8 mouse cellular contexts compared by ENCODE assay signal in the genomic region with DNA sequence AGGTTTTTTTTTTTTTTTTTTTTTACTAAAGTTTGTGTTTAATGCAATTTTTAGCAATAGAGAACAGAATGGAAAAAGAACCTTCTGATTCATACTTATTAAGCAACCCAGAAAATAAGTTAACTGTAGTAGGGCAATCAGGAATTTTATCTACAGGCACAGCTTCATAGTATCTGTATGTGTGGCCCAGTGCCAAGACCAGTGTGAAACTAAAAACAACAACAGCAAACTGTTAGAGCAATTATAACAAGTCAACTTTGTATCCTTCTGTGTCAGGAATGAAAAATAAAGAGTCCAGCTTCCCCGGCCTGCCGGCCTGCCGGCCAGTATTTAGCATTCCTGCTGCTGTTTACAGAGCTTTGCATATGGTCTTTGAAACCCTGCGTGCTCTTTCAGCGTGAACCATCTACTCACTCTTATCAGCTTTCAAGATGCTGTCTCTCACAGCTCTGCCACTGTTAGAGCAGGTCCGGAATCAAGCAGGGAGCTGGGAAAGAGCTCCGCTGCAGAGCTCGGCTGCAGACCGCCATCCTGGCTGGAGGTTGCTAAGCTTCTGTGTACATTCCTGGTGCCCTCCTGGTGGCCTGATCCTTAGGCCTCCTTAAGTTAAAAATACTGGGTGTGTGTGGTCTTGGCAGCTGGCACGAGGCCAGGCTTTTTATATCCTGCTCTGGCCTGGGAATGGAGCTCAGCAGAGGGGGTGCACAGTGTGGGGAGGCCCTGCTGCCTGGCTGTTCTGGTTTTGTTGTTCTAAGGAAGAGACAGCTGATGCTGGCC.
DNase-seq lines count a peak whose midpoint lies in the region; ATAC-seq and TF ChIP-seq lines count a peak whose summit lies in the region.

No protein-coding gene starts in this region.

- TF ChIP-seq EP300 in liver, embryonic 14.5 days (IDR thresholded peaks at IDR 0.05; ENCODE audit: low read depth), result no peak

- H3K9me3 ChIP-seq in intestine, embryonic 14.5 days (ENCODE audit: control insufficient read depth, low read length), result no peaks in the 10 kb centered on the region
- H3K9me3 ChIP-seq in liver, embryonic 14.5 days (ENCODE audit: control insufficient read depth, low read length), result no peaks in the 10 kb centered on the region
- no peaks in the 10 kb centered on the region for H3K9me3 ChIP-seq in neural tube, embryonic 12.5 days

- WGBS in intestine, embryonic 14.5 days, result 3% methylated on average over 10 of the region's 10 CpGs
- WGBS in liver, embryonic 14.5 days (ENCODE audit: insufficient replicate concordance), result 43% methylated on average over 10 of the region's 10 CpGs
- WGBS in neural tube, embryonic 12.5 days, result 12% methylated on average over 10 of the region's 10 CpGs

- DNase-seq in layer of hippocampus, adult 2 months (ENCODE audit: low spot score in 2 of 2), result no peak
- DNase-seq in layer of hippocampus, adult 9-10 months (ENCODE audit: low spot score), result no peak
- peak; percentile 50 to 54 for DNase-seq in cerebellum, postnatal 36 days
- peak; percentile 47 for DNase-seq in gastrocnemius, postnatal 14 days
- DNase-seq in intestine, embryonic 14.5 days (ENCODE audit: low spot score), result peak; percentile 82
- no peak for DNase-seq in liver, embryonic 14.5 days (ENCODE audit: low read depth in 3 of 3, low spot score in 3 of 3)
- no peak for DNase-seq in c-Kit-positive CD71-positive TER-119-positive erythroid progenitor cells, embryonic 14.5 days (ENCODE audit: low spot score)

- no peaks in the 10 kb centered on the region for H3K36me3 ChIP-seq in intestine, embryonic 14.5 days (ENCODE audit: control insufficient read depth, insufficient read depth, low read length)
- H3K36me3 ChIP-seq in liver, embryonic 14.5 days (replicated peaks; ENCODE audit: control insufficient read depth, insufficient read depth, low read depth), result no peaks in the 10 kb centered on the region
- no peaks in the 10 kb centered on the region for H3K36me3 ChIP-seq in neural tube, embryonic 12.5 days

- peak overlapping the region; percentile 8; the same call in 1 of the 2 replicates for H3K9ac ChIP-seq in intestine, embryonic 14.5 days (ENCODE audit: low read length)
- H3K9ac ChIP-seq in liver, embryonic 14.5 days (replicated peaks), result no peak overlapping the region; the same call in 1 of the 2 replicates
- H3K9ac ChIP-seq in neural tube, embryonic 12.5 days, result 0 out of 2 replicates have a peak overlapping the region, but pooled peaks have one; percentile 3

- H3K4me3 ChIP-seq in layer of hippocampus, adult 2 months, result no peak overlapping the region
- 0 out of 2 replicates have a peak overlapping the region, but pooled peaks have one; percentile 3 for H3K4me3 ChIP-seq in intestine, embryonic 14.5 days (ENCODE audit: low read depth, low read length)
- no peak overlapping the region for H3K4me3 ChIP-seq in liver, embryonic 14.5 days (ENCODE audit: insufficient read depth in 1 of 2, low read depth in 2 of 2, low read length in 2 of 2)
- H3K4me3 ChIP-seq in neural tube, embryonic 12.5 days, result no peak overlapping the region

- peaks cover 74% of the 10 kb centered on the region for H3K4me1 ChIP-seq in intestine, embryonic 14.5 days (replicated peaks; ENCODE audit: control insufficient read depth, insufficient read depth, low read length)
- peaks cover 15 to 31% of the 10 kb centered on the region in 2 experiments; a peak in 3 of 4 replicates for H3K4me1 ChIP-seq in liver, embryonic 14.5 days (replicated peaks; ENCODE audit: control insufficient read depth in 2 of 2, insufficient read depth in 2 of 2, low read length in 1 of 2)
- peaks cover 65% of the 10 kb centered on the region for H3K4me1 ChIP-seq in neural tube, embryonic 12.5 days

- peak overlapping the region; percentile 37 for H3K4me2 ChIP-seq in intestine, embryonic 14.5 days (ENCODE audit: low read length)
- H3K4me2 ChIP-seq in liver, embryonic 14.5 days (ENCODE audit: low read depth), result peak overlapping the region; percentile 28
- peak overlapping the region; percentile 40 for H3K4me2 ChIP-seq in neural tube, embryonic 12.5 days (replicated peaks)

- H3K27me3 ChIP-seq in intestine, embryonic 14.5 days (replicated peaks; ENCODE audit: control insufficient read depth, insufficient read depth, low read length), result no peaks in the 10 kb centered on the region
- no peaks in the 10 kb centered on the region for H3K27me3 ChIP-seq in liver, embryonic 14.5 days (ENCODE audit: control insufficient read depth, insufficient read depth, low read length)
- no peaks in the 10 kb centered on the region for H3K27me3 ChIP-seq in neural tube, embryonic 12.5 days (replicated peaks)

- peak overlapping the region; percentile 81 for H3K27ac ChIP-seq in layer of hippocampus, adult 2 months
- H3K27ac ChIP-seq in intestine, embryonic 14.5 days (ENCODE audit: low read depth), result peak overlapping the region; percentile 75
- no peak overlapping the region; the same call in 1 of the 2 replicates for H3K27ac ChIP-seq in liver, embryonic 14.5 days
- 0 out of 2 replicates have a peak overlapping the region, but pooled peaks have one; percentile 16 for H3K27ac ChIP-seq in neural tube, embryonic 12.5 days

- intact Hi-C loops in gastrocnemius, postnatal 14 days (cut with DNase I; ENCODE audit: low total_unique reads), result no loop called here

- peak; percentile 61 for ATAC-seq in intestine, embryonic 14.5 days (replicated peaks; ENCODE audit: low FRiP score, low TSS enrichment, low read depth)
- peak; percentile 32; the same call in 1 of the 2 replicates for ATAC-seq in liver, embryonic 14.5 days (ENCODE audit: insufficient read depth)
- ATAC-seq in neural tube, embryonic 12.5 days (ENCODE audit: low FRiP score, low read depth), result peak; percentile 82

- no peak for TF ChIP-seq CTCF in layer of hippocampus, adult 2 months (conservative IDR thresholded peaks at IDR 0.05)
- TF ChIP-seq CTCF in liver, embryonic 14.5 days (IDR thresholded peaks at IDR 0.05; ENCODE audit: low read depth), result no peak

Comparison
In these comparisons a context has a peak if more than half of its experiments do, and no peak if none do; other contexts are left out.
1. DNase-seq: peak in cerebellum, postnatal 36 days (2 of 2), gastrocnemius, postnatal 14 days (single experiment) and intestine, embryonic 14.5 days (single experiment); none in layer of hippocampus, adult 2 months (0 of 2), layer of hippocampus, adult 9-10 months (single experiment), liver, embryonic 14.5 days (0 of 3) and c-Kit-positive CD71-positive TER-119-positive erythroid progenitor cells, embryonic 14.5 days (single experiment).
2. ATAC-seq: peak in every context shown above with its lines; median percentile 82 in neural tube, embryonic 12.5 days; 61 in intestine, embryonic 14.5 days; 32 in liver, embryonic 14.5 days.
3. Peak in every context shown above with its lines, with median percentiles within 50 percentile points of each other: H3K4me2 ChIP-seq.